Comparison of ENCODE assay signal across 8 mouse cellular contexts in genomic region chr2:20967101-20967645, GRCm38 (mm10). TPM values are rescaled to one million over a fixed set of nuclear protein-coding genes. Genes with fewer than 3 reads are reported as not detected.
A peak's percentile ranks its signal among the peaks of the same experiment; 100 is the strongest.
DNase-seq lines count a peak whose midpoint lies in the region; ATAC-seq and TF ChIP-seq lines count a peak whose summit lies in the region.

No protein-coding gene starts in this region.

- no peaks in the 10 kb centered on the region for H3K4me1 ChIP-seq in embryonic facial prominence, embryonic 11.5 days (ENCODE audit: control insufficient read depth, insufficient read depth, low read length)
- peaks cover 57% of the 10 kb centered on the region for H3K4me1 ChIP-seq in heart, embryonic 13.5 days
- H3K4me1 ChIP-seq in spleen, adult 2 months (ENCODE audit: control insufficient read depth, insufficient read depth, insufficient read length), result peaks cover 4% of the 10 kb centered on the region

- peak; percentile 96 for DNase-seq in heart, adult 11 months
- no peak for DNase-seq in heart, adult 8-10 months (ENCODE audit: low spot score)
- peak; percentile 30 for DNase-seq in adipocyte (ENCODE audit: low spot score)
- peak; percentile 50 for DNase-seq in embryonic facial prominence, embryonic 11.5 days (ENCODE audit: low spot score)
- peak; percentile 33 to 62 for DNase-seq in kidney, postnatal 25 days
- DNase-seq in lung, postnatal 4 days, result peak; percentile 27 to 44
- no peak for DNase-seq in spleen, adult 2 months (ENCODE audit: low read depth in 1 of 2, low spot score in 2 of 2)

- TF ChIP-seq CTCF in spleen, adult 2 months (IDR thresholded peaks at IDR 0.05; ENCODE audit: extremely low read depth, insufficient read depth, insufficient read length, insufficient replicate concordance), result no peak

- no peaks in the 10 kb centered on the region for H3K27me3 ChIP-seq in embryonic facial prominence, embryonic 11.5 days (ENCODE audit: control insufficient read depth, insufficient read depth, low read length)
- no peaks in the 10 kb centered on the region for H3K27me3 ChIP-seq in heart, embryonic 13.5 days (replicated peaks)
- H3K27me3 ChIP-seq in spleen, adult 2 months (ENCODE audit: control insufficient read depth, insufficient read depth, low read length), result peaks cover 3% of the 10 kb centered on the region; the same call in 1 of the 2 replicates

- no peak overlapping the region for H3K27ac ChIP-seq in embryonic facial prominence, embryonic 11.5 days (replicated peaks; ENCODE audit: low read depth, low read length)
- H3K27ac ChIP-seq in heart, embryonic 13.5 days (replicated peaks), result peak overlapping the region; percentile 99
- H3K27ac ChIP-seq in spleen, adult 2 months (ENCODE audit: insufficient read depth, low read length), result no peak overlapping the region

- no peaks in the 10 kb centered on the region for H3K9me3 ChIP-seq in embryonic facial prominence, embryonic 11.5 days (replicated peaks; ENCODE audit: control insufficient read depth, low read length)
- no peaks in the 10 kb centered on the region for H3K9me3 ChIP-seq in heart, embryonic 13.5 days

- H3K36me3 ChIP-seq in embryonic facial prominence, embryonic 11.5 days (replicated peaks; ENCODE audit: control insufficient read depth, insufficient read depth, low read depth, low read length), result no peaks in the 10 kb centered on the region
- H3K36me3 ChIP-seq in heart, embryonic 13.5 days, result no peaks in the 10 kb centered on the region
- no peaks in the 10 kb centered on the region for H3K36me3 ChIP-seq in spleen, adult 2 months (ENCODE audit: control insufficient read depth, insufficient read depth, low read length)

- WGBS in embryonic facial prominence, embryonic 11.5 days, result under 1% methylated on average over 13 of the region's 13 CpGs
- WGBS in heart, embryonic 13.5 days, result 1% methylated on average over 13 of the region's 13 CpGs
- whole genome bisulfite sequencing in spleen, adult 2 months, result 47% methylated on average over 13 of the region's 13 CpGs

- no peak for ATAC-seq in embryonic facial prominence, embryonic 11.5 days (replicated peaks; ENCODE audit: insufficient number of reproducible peaks, low FRiP score, low TSS enrichment, low read depth)
- no peak for ATAC-seq in heart, embryonic 13.5 days (ENCODE audit: extremely low read depth, insufficient number of reproducible peaks, low FRiP score, low TSS enrichment)

- peak overlapping the region; percentile 79 for H3K4me2 ChIP-seq in embryonic facial prominence, embryonic 11.5 days (ENCODE audit: low read depth, low read length)
- H3K4me2 ChIP-seq in heart, embryonic 13.5 days, result peak overlapping the region; percentile 94

- peak overlapping the region; percentile 67 for H3K4me3 ChIP-seq in embryonic facial prominence, embryonic 11.5 days (ENCODE audit: low read depth, low read length)
- H3K4me3 ChIP-seq in heart, embryonic 13.5 days, result peak overlapping the region; percentile 95
- peak overlapping the region; percentile 78 for H3K4me3 ChIP-seq in spleen, adult 2 months (ENCODE audit: extremely low read depth, insufficient read depth, insufficient read length)

- peak overlapping the region; percentile 98 for H3K9ac ChIP-seq in embryonic facial prominence, embryonic 11.5 days (replicated peaks; ENCODE audit: low read length)
- H3K9ac ChIP-seq in heart, embryonic 13.5 days, result peak overlapping the region; percentile 99

- TF ChIP-seq POLR2A in spleen, adult 2 months (IDR thresholded peaks at IDR 0.05; ENCODE audit: low read depth, low read length), result no peak

RNA-seq across cellular contexts. Expression of gene Arhgap21, which starts 1.5 kb away (rescaled TPM):
- 10 to 100 TPM; 77.8 to 86.8 (median 81.9) TPM for total RNA-seq in heart, adult 8-10 months (2022)
- 22.1 and 23.8 TPM in 2 replicates for polyA plus RNA-seq in embryonic facial prominence, embryonic 11.5 days (2014; fragmentation: Nextera tagmentation; extraction: Ambion mirVana)
- 11.7 and 11.8 TPM in 2 replicates for polyA plus RNA-seq in heart, embryonic 13.5 days (2015; fragmentation: Nextera tagmentation; extraction: Ambion mirVana)
- 3.3 and 3.4 TPM in 2 replicates for polyA plus RNA-seq in spleen, adult 2 months (2012; rRNA removed)

Comparison
In these comparisons a context has a peak if more than half of its experiments do, and no peak if none do; other contexts are left out.
1. DNase-seq: peak in heart, adult 11 months (single experiment), adipocyte (single experiment), embryonic facial prominence, embryonic 11.5 days (single experiment), kidney, postnatal 25 days (2 of 2) and lung, postnatal 4 days (2 of 2); none in heart, adult 8-10 months (single experiment) and spleen, adult 2 months (0 of 2).
2. Peak in every context shown above with its lines, with median percentiles within 50 percentile points of each other: H3K4me3 ChIP-seq.